Mouse (Mus musculus): ENCODE data around the gene Map4k2.
A peak's percentile ranks its signal among the peaks of the same experiment; 100 is the strongest.

DNA sequence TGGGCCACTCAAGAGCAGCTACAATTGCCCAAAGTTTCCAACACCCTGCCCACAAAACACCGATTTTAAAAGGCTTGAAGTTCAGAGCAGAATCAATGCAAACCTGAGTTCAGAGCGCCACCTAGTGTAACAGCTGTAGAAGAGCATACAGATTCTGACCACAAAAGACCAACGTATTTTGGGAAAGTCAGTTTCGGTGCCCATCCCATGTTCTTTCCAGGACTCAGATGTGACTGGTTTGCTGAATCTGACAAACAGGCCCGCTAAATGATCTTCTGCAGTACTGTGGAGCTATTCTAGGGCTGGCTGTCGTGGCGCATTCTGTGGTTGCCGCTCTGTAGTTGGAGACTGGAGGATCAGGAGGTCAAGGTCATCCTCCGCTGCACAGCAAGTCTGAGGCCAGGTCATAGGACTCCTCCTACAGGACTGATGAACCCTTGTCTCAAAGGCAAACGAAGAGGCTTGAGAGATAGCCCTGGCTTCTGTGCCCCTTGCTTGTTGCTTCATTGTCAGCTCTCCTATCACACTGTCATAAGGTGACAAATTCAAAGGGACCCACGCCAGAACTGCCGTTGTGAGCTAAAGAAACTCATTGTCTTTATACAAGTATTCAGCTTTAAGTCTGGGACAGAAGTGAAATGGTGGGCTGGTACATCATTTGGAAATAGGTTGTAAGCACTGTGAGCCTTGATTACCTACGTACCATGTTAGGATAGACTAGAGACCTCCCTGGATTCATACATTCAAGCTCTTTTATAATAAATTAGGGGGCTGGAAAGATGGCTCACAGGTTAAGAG is 9.0 kb upstream of the Map4k2 start:
- TF ChIP-seq CTCF (IDR thresholded peaks at IDR 0.05; ENCODE audit: control insufficient read depth, insufficient read depth, insufficient replicate concordance, low read depth, low read length) (peak; percentile 35; the same call in 1 of the 2 replicates), POLR2A (IDR thresholded peaks at IDR 0.05; ENCODE audit: control insufficient read depth, low read depth, low read length) (no peak)

Measured in testis, adult 2 months (tissue).